Mouse (Mus musculus) skeletal muscle tissue, postnatal 0 days (tissue): ENCODE results near the gene Mcpt2. TPM values are rescaled to one million over a fixed set of nuclear protein-coding genes. Genes with fewer than 3 reads are reported as not detected.

ENCODE experiments used
- microRNA-seq, 2 experiments: library from miRNA; unstranded; fragments of <30 nt; microRNA quantifications; one replicate each; pipeline ENCODE4; 2016
- polyA plus RNA-seq: library from polyadenylated mRNA; unstranded; fragments of >200 nt; fragmentation: Nextera tagmentation; extraction: Ambion mirVana; gene quantifications from 2 replicates; pipeline ENCODE4 v1.2.1, GENCODE M21; 2015

Gene Mcpt2
- 0.18 TPM in 1 of 2 replicates, not detected in the other for polyA plus RNA-seq

DNA sequence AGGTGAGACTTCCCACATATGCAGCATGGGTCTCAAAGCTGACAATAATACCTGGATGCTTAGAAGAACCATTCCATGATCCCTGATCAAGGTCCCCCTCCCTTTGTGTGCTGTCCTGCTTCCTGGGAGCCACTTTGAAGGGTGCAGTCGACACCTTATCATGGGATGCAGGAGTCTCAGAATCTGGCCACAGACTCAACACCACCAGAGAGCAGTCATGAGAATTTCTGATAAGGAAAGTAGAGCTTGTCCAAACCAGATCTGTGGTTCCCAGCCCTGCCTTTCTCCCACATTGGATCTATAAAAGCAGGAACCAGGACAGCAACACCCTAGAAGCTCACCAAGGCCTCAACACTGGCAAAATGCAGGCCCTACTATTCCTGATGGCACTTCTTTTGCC lies at the start of gene Mcpt2:
Gene Mcpt2 (plus strand): TSS at position 250 of the 400 bp plus-strand sequence.

DNA sequence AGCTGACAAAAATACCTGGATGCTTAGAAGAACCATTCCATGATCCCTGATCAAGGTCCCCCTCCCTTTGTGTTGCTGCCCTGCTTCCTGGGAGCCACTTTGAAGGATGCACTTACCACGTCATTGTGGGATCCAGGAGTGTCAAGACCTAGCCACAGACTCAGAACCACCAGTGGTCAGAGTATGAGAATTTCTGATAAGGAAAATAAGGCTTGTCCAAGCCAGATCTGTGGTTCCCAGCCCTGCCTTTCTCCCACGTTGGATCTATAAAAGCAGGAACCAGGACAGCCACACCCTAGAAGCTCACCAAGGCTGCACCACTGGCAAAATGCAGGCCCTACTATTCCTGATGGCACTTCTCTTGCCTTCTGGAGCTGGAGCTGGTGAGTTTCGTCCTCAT lies 24.2 kb upstream of the Mcpt2 start, which contains the start of gene Mcpt1:
Gene Mcpt1 (plus strand): TSS at position 301 of the 400 bp plus-strand sequence.

DNA sequence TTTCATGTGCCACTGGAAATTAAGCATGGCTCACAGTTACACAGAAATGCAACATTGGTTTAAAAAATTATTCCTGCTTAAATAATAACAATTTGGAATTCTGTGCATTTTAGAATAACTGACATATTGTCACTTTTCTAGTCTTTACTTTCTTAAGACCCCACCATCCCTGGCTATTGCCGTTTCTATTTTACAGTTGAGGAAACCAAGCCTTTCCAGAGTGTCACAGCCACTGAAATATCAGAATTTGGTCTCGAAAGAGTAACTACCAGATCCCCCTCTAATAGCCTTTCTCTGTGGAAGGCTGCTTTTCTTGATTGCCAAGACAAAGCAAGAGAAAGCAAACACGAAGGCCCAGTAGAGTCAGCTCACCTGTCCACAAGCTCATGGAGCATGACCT lies 11.4 kb upstream of the Mcpt2 start, which contains the start of gene Mcpt9:
Gene Mcpt9 (minus strand): TSS at position 101 of the 400 bp plus-strand sequence.

DNA sequence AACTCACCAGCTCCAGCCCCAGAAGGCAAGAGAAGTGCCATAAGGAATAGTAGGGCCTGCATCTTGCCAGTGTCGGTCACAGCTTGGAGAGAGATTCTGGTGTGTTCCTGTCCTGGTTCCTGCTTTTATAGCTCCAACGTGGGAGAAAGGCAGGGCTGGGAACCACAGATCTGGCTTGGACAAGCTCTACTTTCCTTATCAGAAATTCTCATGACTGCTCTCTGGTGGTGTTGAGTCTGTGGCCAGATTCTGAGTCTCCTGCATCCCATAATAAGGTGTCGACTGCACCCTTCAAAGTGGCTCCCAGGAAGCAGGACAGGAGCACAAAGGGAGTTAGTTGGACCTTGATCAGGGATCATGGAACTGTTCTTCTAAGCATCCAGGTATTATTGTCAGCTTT lies 20.4 kb downstream of the Mcpt2 start, which contains the start of gene Mcpt4:
Gene Mcpt4 (minus strand): TSS at position 101 of the 400 bp plus-strand sequence.

DNA sequence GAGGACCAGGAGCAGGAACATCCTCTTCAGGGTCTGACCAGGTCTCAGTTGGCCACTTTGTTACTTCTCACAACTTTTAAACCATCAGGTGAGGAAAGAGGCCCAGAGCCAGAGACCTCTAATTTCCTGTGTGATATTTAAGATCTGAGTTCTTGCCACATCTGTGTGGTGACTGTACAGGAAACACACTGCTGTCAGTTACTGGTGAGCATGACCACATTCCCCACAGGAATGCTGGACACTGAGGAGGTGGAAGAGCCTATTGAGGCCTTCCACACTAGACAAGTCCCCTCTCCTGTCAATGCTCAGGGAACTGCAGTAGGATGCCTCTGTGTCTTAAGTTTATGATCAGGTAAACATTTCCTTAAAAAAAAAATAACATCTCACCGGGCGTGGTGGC lies 43.3 kb downstream of the Mcpt2 start, which contains the start of gene Mcpt8:
Gene Mcpt8 (minus strand): TSS at position 107 of the 400 bp plus-strand sequence.

Small RNA genes within 50 kb of the gene (microRNA-seq; reads per million reads assigned to microRNA genes)
- 0 reads per million in 2 experiments for gene Mir6949

Other genes starting within 250 kb of the Mcpt2 start
- gene Nfatc4, start 218.9 kb upstream of the Mcpt2 start, polyA plus RNA-seq = 10.9 and 11.6 TPM in 2 replicates
- gene Nynrin, start 188.0 kb upstream of the Mcpt2 start, polyA plus RNA-seq = 3.1 and 3.3 TPM in 2 replicates
- gene Cbln3, start 157.6 kb upstream of the Mcpt2 start, polyA plus RNA-seq = 0.21 and 0.28 TPM in 2 replicates
- gene Khnyn, start 157.1 kb upstream of the Mcpt2 start, polyA plus RNA-seq = 6.2 and 7.7 TPM in 2 replicates
- 66.3 and 69.2 TPM in 2 replicates for gene Sdr39u1, start 141.7 kb upstream of the Mcpt2 start, polyA plus RNA-seq
- 390 and 665 TPM in 2 replicates for gene Cma1, start 97.4 kb upstream of the Mcpt2 start, polyA plus RNA-seq
- 0.28 and 0.91 TPM in 2 replicates for gene Cma2, start 91.1 kb upstream of the Mcpt2 start, polyA plus RNA-seq
- gene Mcpt1, start 24.1 kb upstream of the Mcpt2 start, polyA plus RNA-seq = not detected in 2 replicates
- gene Mcpt9, start 11.5 kb upstream of the Mcpt2 start, polyA plus RNA-seq = not detected in 2 replicates
- gene Mcpt4, start 20.3 kb downstream of the Mcpt2 start, polyA plus RNA-seq = 75.8 and 157 TPM in 2 replicates
- 0.29 and 0.35 TPM in 2 replicates for gene Mcpt8, start 43.2 kb downstream of the Mcpt2 start, polyA plus RNA-seq
- gene Ctsg, start 60.5 kb downstream of the Mcpt2 start, polyA plus RNA-seq = 1.3 and 3.2 TPM in 2 replicates
- gene Gzme, start 78.6 kb downstream of the Mcpt2 start, polyA plus RNA-seq = not detected in 2 replicates
- not detected in 2 replicates for gene Gzmd, start 90.6 kb downstream of the Mcpt2 start, polyA plus RNA-seq
- not detected in 2 replicates for gene Gzmg, start 117.5 kb downstream of the Mcpt2 start, polyA plus RNA-seq
- 0.13 TPM in 1 of 2 replicates, not detected in the other for gene Gzmn, start 132.6 kb downstream of the Mcpt2 start, polyA plus RNA-seq
- not detected in 2 replicates for gene Gzmf, start 169.4 kb downstream of the Mcpt2 start, polyA plus RNA-seq
- not detected in 2 replicates for gene Gzmc, start 192.6 kb downstream of the Mcpt2 start, polyA plus RNA-seq
- not detected in 2 replicates for gene Gzmb, start 220.2 kb downstream of the Mcpt2 start, polyA plus RNA-seq